Mouse (Mus musculus) G1E (cell line): ENCODE measurements at regions not wholly inside any gene's neighbourhood (a gene's known extent, or its start where the extent isn't known, plus 50 kb on each side); places are given as distances from the start of the nearest gene placed in this dataset.

ENCODE experiments used
- CTCF ChIP-seq: IDR thresholded peaks from 2 replicates; pipeline ENCODE4 v1.5.1; 2012; ENCODE audit warnings: low read depth, low read length, inconsistent platforms, mixed read lengths
- GATA1 ChIP-seq: IDR thresholded peaks from 2 replicates; pipeline ENCODE4 v1.6.1; 2012; ENCODE audit warnings: borderline replicate concordance, low read length, inconsistent platforms, mixed read lengths
- POLR2AphosphoS5 ChIP-seq: IDR thresholded peaks from 2 replicates; pipeline ENCODE4 v1.6.1; 2012; ENCODE audit warnings: low read depth, low read length, inconsistent platforms; ENCODE audit not compliant: insufficient replicate concordance
- TAL1 ChIP-seq: conservative IDR thresholded peaks from 2 replicates; pipeline ENCODE4 v1.6.1; 2012; ENCODE audit warnings: low read depth, low read length, inconsistent platforms, mixed read lengths

DNA sequence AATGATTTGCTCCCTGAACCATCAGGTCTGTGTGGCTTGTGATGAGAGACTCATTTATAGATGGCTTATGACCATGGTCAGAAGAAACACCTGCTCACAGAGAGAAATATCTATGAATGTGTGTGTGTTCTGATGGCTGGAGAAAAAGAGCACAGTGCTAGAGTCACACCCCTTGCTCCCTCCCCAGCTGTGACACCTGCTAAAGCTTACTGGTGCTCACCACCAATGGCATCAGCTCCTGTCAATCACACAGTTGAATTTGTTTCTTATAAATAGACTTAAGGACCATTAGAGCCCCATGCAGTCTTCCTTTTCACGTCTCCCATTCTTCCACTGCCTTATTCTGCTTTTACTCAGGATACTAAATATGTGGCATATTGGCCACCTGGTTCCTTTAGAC, 654.3 kb downstream of the Cbln4 start:
- TF ChIP-seq POLR2AphosphoS5: no peak
- no peak for TF ChIP-seq GATA1
- no peak for TF ChIP-seq TAL1
- TF ChIP-seq CTCF: no peak
